Mouse (Mus musculus): Measurements from ENCODE around the gene Lalba.
A peak's percentile ranks its signal among the peaks of the same experiment; 100 is the strongest.
"Not testable (repeated sequence)": the region's sequence is repeated elsewhere in the genome, so short reads cannot be mapped to it uniquely, and the experiment has no call there.

Gene Lalba

DNA sequence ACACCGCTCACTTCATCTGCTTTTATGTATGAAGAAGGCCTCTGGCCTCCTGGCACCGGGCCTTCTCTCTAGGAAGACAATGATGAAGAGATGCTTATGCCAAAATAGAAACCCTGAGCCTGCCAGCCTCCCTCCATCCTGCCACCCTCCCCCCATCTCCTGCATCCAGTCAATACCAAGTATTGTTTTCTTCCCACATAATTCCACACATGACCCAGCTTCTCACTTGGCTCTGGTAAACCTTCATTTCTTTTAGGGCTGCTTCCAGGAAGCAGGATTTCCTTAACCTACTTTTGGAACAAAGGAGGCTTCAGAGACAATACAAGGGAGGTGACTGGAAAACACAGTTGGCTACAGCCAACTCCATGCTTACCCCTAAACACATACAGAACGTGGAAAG lies at the start of gene Lalba:
Gene Lalba, minus strand, starts transcription at position 21 of the 400 bp plus-strand sequence.
- no peak for DNase-seq (ENCODE audit: low spot score)

DNA sequence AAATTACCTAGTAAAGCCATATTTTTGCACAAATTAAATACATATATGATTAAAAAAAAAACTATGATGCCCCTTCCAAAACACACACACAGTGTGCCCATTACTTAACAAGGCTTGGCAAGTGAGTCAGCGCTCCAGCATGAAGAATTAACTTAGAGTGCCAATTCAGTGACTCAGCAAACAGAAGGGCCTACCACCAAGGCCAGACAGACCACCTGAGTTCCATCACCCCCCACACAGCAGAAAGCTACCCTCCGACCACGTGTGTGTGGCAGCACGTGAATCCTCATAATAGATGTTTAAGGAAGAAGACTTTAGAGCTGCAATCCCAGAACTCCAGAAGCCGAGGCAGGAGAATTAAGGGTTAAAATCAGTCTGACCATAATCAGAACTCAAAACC lies 49.8 kb upstream of the Lalba start:
- DNase-seq (ENCODE audit: low spot score), result no peak

DNA sequence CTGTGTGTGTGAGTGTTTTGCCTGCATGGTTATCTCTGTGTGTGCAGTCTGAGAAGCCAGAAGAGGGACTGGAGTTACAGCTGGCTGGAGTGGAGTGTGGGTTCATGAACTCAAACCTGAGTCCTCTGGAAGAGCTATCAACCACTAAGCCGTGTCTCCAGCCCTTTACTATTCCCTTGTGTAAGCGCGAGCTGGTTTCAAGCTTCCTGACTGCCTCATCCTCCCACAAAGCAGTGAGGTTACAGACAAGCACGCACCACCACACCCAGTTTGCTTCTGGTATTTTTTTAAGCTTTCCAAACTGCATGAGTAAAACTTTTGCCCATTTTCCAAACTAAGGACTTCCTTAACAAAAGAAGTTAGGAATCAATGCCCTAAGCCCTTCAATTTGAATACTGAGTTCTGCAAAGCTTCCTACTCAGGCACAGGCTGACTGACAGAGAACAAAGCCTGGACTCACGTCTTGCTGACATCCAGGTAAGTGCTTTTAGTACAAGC lies 45.6 kb upstream of the Lalba start:
- no peak for DNase-seq (ENCODE audit: low spot score)

DNA sequence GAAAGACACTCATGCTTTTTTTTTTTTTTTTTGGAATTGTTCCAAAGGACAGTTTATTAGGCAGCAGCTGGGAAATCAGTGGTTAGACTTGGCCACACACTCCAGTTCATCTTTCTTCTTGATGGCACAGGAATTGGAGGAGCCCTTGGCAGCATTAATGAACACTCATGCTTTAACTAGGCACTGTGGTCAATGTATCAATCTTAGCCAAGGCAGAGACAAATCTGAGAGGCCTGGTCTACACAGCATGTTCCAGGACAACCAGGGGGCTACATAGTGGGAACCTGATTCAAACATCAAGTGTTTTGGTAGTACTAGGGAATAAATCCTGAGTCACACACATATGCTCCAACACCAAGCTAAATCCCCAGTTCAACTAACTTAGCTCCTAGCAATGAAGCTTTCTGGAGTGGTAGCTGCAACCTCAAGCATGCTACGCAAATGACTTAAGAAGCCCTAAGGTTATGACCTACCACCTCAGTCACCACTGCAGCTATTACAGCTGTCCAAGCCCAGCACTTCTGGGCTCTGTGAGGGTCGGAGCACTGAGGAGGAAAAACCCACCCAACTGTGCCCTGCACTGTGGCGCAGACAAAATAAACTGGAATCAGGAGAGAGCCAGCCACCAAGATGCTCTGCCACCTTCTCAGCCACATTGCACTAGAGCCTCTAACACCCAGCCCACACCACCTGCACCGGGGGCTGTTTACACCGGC lies 44.7 kb upstream of the Lalba start:
- DNase-seq (ENCODE audit: low spot score), result no peak

DNA sequence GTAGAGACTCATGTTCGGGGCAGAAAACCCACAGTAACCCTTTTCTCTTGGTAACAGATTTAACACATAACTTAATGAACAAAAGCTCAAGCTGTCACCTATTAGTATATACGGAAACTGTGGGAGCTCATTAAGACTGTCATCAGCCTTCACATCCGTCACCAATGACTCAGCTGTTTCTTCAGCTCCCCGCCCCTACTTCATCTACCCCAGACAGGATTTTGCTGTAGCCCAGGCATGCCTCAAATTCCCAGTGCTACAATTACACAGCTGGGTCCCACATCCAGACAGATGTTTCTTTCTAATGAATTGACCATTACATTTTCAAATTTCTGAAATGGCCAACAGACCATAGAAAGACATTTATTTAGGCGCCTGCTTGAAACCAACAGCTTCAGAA lies 43.5 kb upstream of the Lalba start:
- no peak for DNase-seq (ENCODE audit: low spot score)

DNA sequence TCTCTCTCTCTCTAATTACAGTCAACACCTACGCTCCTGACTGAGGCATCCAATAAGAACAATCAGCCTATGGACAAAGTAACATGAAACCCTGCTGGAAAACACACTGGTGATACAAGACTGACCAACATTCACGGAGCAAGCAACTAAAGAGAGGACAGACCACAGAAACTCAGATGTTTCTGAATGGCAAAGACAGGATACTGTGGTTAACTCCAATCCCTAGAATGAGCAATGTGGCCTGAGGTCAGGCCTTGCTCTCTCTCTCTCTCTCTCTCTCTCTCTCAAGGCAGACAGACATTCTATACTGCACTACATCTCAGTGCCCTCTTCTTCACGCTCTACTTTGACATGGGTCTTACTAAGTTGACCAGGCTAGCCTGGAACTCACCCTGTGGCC lies 38.7 kb upstream of the Lalba start:
- no peak for DNase-seq (ENCODE audit: low spot score)

DNA sequence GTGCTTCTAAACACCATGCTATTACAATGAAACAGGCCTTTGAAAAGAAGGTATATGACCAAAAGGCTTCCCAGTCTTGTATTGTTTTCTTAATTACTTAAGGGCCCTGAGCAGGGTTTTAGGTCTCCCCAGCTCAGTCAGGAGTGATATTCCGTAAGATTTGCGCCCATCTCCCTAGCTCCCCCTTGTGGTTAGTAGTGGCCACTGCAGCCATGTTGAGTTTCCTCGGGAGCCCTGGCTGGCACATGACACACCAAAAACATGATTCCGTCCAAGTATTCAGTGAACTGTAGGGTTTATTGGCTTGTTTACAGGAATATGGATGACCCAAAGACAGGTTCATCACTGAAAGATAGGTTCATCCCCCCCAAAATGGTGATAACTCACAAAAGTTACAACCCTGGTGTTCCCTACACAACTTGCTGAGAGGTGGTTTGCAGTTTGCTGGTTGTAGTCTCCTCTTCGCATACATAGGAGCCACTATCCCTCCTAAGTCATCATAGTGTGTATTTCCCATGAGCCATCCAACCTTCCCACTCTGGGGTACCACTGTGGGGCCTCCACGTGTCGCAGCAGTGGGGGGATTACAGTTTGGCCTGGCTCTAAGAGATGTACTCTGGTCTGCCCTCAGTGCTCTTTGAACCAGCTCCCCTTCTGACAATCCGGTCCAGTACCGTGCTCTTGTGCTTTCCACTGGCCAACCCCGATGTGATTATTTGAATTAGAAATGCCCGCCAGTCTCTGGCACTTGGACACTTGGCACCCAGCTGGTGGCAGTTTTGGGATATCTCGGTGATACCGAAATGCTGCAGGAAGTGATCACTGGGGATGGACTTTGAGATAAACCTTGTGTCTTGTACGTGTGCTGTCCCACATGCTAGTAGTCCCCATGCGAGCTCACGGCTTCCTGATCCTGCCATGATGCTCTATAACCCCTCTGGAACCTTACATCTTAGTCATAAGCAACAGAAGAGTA lies 35.1 kb upstream of the Lalba start:
- DNase-seq (ENCODE audit: low spot score), result peak; percentile 51

DNA sequence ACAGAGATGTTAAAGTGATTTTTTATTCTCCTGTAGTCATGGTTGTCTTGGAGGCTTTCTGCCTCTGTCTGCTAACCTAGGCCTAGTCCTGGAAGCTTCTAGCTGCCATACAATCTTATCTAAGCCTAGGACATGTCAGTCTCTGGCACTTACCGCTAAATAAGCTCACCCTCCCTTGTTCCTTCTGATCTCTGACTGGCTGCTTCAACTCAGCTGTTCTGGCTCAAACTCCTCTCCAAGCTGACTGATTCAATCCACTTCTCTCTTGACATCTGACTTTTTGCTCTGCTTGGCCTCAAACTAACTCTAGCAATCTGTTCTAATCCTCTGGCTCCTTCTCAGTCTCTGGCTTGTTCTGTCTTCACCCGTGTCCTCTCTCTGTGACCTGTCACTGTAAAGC lies 32.3 kb upstream of the Lalba start:
- DNase-seq (ENCODE audit: low spot score), result not testable (repeated sequence)

DNA sequence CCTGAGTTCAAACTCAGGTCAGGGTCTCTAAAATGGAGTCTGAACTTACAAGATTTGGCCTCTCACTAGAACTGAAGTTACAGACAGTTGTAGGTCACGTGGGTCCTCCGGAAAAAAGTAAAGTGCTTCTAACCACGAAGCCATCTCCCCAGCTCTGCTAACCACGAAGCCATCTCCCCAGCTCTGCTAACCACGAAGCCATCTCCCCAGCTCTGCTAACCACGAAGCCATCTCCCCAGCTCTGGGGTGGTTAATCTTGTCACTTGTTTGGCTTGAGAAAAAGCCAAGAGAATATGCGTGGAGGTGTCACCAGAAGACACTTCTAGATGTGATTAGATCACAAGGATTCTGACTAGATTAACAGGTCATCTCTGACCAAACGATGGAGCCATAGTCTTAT lies 31.6 kb upstream of the Lalba start:
- DNase-seq (ENCODE audit: low spot score), result no peak

DNA sequence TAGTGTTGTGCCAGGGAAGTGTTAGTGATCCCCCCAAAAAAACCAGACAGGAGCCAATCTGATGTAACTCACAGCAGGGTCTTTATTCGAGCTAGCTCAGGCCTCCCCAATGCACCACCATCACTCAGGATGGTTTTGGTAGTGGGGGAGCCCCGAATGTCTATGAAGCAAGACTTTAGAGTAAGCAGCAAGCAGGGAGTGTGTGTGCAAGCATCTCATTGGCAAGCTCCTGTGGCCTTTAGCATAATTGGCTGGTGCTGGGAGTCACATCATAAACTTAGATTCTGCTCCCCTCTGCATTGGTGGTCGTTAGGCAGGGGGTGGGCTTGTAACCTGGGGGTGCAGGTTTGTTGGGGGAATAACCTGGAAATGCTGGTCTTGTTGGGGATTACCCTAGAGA lies 31.2 kb upstream of the Lalba start:
- not testable (repeated sequence) for DNase-seq (ENCODE audit: low spot score)

DNA sequence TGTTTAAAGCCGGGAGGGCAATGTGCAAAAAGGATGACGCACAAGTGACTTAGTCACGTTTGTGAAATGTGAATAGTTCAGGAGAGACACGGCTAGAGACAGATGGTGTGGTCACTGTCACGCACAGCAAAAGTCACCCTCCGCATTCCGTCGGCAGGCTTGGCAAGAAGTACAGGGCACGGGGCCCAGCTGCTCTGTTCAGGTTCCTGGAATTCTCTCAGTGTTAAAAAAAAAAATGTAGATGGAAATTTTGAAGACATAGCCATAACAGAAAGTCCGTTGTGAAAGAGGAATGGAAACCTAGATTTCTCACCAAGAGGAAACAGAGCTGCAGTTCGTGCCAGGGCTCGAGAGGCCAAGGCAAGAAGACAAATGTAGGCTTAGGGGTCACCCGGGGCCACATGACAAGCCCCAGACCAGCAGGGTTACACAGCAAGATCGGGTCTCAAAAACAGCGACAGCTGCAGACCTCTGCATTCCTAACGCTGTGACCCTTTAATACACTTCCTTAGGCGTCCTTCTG lies 30.3 kb upstream of the Lalba start:
- DNase-seq (ENCODE audit: low spot score), result no peak

DNA sequence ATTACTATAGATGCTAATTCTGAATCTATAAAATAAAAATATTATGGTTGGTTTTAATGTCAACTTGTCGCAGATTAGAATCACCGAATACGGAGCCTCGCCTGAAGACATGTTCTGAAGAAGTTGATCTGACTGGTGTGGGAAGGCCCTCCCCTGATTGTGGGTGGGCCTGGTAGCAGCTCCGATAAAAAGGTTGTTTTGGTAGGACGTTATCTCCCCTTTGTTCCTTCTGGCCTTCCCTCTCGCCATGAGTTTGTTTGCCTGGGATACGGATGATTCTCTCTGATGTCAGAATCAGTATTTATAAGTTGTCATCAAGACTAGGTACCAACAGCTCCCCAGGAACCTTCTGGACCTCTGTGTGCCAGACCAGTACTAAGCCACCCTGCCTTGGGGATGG lies 29.7 kb upstream of the Lalba start:
- no peak for DNase-seq (ENCODE audit: low spot score)

DNA sequence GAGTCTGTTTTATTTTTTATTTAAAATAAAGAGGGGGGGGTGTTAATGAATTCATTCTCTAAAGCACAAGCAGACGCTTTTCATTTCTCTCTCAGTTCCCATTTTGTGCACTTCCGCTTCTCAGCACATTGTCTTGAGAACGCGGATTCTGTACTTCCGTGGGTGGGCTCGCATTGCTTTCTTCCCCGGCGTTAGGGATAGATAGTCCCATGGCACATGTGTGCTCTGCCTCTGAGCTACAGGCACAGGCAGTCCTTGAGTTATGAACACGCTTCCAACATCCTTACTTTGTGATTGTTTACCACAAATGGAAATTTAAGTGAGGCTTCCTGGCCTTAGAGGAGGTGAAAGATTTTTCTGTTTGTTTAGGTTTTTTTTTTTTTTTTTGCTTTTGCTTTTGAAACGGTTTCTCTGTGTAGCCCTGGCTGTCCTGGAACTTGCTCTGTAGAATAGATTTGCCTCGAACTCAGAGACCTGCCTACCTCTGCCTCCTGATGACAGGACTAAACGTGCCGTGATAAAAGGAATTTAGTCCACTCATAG lies 28.9 kb upstream of the Lalba start:
- no peak for DNase-seq (ENCODE audit: low spot score)

DNA sequence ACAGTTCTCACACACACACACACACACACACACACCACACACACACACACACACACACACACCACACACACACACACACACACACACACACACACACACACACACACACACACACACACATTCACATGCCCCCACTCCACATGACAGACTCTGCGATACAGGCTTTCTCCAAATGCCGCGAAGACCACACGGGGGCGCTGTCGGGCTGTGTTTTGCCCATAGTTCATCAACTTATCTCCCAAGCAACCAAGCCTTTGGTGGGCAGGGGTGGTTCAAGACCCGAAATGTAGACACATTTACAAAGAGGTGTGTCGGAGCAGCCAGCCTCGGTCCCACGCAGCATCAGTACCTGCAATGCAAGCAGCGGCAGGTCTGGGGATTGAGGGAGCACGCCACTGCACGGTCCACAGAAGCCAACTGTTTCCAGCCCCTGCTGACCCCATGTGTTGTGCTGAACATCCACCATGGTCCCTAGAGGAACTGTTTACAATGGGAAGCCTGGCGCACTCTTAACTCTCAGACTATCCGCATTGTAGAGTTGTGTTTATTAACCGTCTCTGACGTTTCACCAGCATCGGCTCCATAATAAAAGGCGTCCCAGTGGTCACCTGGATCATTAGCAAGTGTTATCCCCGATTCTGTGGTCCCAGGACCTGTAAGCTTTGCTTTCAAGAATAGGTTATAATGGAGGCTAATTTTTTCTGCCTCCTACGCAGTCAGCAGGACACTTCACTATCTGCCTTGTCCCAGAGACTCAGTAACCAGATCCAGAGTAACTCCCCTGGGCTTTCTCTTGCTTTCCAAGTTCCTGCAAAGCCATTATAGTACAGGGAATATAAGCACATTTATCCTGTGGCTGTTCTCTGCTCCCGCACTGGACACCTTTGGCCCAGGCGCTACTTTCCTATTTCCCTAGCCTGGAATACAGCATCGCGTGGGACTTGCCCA lies 28.2 kb upstream of the Lalba start:
- peak; percentile 66 for DNase-seq (ENCODE audit: low spot score)

DNA sequence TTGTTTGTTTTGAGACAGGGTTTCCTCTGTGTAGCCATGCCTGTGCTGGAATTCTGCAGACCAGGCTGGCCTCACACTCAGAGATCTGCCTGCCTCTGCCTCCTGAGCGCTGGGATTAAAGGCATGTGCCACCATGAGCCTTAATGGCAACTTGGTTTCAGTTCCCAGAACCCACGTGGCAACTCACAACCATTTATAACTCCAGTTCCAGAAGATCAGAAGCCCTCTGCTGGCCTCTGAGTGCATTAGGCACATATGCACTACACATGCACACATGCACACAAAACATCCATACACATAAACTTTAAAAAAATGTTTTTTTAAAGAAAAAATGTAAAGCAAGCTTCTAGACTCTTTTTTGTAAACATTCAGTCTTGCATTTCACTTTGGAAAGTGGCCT lies 26.9 kb upstream of the Lalba start:
- DNase-seq (ENCODE audit: low spot score), result no peak

DNA sequence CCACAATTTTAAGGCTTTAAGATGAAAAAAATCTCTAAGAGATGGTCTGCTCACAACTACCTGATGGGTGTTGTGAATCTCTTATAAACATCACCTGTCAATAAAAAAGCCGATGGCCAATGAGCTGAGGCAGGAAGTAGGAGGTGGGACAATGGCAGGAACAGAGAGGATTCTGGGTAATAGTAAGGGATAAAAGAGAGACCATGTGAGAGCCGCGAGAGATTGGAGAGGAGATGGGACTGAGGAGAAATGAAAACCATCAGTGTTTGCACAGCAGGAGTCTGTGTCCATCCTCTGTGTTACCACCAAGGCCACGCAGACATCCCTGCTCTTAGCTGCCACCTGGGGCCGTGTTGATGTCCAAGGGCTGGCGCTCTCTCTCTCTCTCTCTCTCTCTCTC lies 24.8 kb upstream of the Lalba start:
- no peak for DNase-seq (ENCODE audit: low spot score)

DNA sequence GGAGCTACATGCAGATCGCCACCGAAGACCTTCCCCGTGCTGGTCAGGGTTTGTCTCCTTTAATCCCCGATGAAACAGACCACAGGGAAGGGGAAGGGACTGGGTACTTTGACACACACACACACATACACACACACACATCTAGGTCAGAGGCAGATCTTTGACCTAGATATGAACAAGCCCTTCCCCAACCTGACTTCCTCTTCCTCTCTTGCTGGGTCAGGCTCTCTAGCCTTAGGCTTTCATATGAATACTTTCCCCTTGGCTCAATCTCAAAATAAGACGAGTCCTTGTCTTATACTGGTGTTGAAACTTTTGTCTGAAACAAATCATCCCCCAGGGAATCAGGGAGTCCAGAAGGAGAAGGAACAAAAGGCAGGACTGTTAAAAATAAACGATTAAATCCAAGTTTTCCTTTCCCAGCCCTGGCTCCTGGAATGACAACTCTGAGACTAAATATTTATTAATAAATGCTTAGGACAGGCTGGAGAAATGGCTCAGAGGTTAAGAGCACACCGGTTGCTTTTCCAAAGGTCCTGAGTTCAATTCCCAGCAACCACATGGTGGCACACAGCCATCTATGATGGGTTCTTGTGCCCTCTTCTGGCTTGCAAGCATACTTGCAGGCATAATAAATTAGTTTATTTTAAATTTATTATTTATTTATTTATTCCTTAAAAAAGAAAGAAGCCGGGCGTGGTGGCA lies 23.9 kb upstream of the Lalba start:
- no peak for DNase-seq (ENCODE audit: low spot score)

DNA sequence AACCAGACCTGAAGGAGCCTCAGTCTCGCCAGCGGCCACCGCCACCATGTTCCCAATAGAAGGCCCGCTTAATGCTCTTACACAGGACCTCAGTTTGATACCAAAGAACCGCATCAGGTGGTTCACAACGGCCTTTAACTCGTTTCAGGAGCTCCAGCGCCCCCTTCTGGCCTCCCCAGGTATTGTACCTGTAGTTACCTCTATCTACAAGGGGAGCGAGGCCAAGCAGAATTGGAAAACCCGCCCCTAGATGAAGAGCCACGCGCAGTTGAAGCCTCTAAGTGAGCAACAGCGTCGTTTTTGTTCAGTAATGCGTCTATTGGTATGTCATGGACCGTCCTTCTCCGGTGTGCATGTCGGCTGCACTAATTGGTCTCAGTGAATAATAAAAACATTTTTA lies 22.0 kb upstream of the Lalba start:
- peak; percentile 55 for DNase-seq (ENCODE audit: low spot score)

DNA sequence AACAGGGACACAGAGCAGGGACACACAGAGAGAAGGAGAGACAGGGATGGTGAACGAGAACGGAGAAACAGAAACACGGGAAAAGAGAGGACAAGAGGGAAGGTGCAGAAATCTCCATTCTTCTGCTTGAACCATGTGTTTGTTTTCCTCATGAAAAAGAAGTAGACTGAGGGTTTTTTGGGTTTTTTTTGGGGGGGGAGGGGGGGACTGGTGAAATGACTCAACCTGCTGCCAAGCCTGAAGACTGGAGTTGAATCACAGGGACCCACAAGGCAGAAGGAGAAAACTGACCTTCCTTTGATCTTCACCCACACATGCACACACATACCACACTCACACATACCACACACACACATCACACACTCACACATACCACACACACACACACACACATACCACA lies 20.8 kb upstream of the Lalba start:
- DNase-seq (ENCODE audit: low spot score), result no peak

DNA sequence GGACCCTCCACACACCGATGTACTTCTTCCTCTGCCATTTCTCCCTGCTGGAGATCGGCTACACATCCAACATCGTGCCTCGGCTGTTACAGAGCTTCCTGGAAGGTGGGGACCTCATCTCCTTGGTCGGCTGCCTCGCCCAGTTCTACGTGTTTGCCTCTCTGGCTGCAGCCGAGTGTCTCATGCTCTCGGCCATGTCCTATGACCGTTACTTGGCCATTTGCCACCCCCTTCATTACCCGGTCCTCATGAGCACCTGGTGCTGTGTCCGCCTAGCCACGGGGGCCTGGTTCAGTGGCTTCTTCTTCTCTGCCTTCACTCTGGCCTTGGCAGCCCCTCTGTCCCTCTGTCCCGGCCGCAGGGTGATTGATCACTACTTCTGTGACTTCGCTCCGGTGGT lies 15.1 kb upstream of the Lalba start:
- no peak for DNase-seq (ENCODE audit: low spot score)

DNA sequence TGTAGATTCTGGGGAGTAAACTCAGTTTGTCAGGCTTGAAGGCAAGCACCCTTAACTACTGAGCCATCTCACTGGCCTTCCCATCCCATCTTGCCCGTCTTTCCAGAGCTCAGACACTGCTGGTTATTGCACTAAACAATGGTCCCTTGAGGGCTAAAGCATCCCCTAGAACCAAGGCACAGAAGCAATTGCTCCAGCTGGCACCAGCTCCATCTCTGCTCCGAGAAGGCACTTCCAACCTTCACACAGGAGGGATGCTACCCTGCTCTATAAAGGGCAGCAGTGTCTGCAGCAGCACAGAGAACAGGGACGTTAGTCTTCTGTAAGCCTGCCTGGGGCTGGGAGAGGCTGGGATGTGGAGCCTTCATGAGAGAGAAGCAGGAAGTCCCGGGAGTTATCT lies 9.6 kb upstream of the Lalba start, which contains the start of gene Olfr279:
Gene Olfr279, plus strand, starts transcription at position 301 of the 400 bp plus-strand sequence.
- no peak for DNase-seq (ENCODE audit: low spot score)

Data from ovary, postnatal 36 days (tissue).